In genomic region chr10:111819755-111820451, GRCm38 (mm10) we compare ENCODE assay signal across 21 mouse cellular contexts.
"Had no signal": no experiment of that assay in that cellular context is flagged by ENCODE, and none has a peak within 500 bp of the region (broad histone marks: within the 10 kb centered on the region; RNA-seq: fewer than 3 reads in every experiment).

No protein-coding gene starts in this region.

- H3K9ac ChIP-seq: limb, embryonic 12.5 days; limb, embryonic 15.5 days; liver, embryonic 14.5 days; midbrain, embryonic 12.5 days; midbrain, embryonic 15.5 days; neural tube, embryonic 12.5 days; neural tube, embryonic 15.5 days; stomach, embryonic 15.5 days had no signal

- H3K27me3 ChIP-seq: limb, embryonic 12.5 days; limb, embryonic 15.5 days; midbrain, embryonic 12.5 days; midbrain, embryonic 15.5 days; neural tube, embryonic 12.5 days; neural tube, embryonic 15.5 days; stomach, embryonic 15.5 days had no signal

- H3K4me3 ChIP-seq: limb, embryonic 12.5 days; limb, embryonic 15.5 days; midbrain, embryonic 12.5 days; midbrain, embryonic 15.5 days; neural tube, embryonic 12.5 days; neural tube, embryonic 15.5 days; stomach, embryonic 15.5 days had no signal

- H3K4me2 ChIP-seq: limb, embryonic 12.5 days; limb, embryonic 15.5 days; midbrain, embryonic 12.5 days; midbrain, embryonic 15.5 days; neural tube, embryonic 12.5 days; neural tube, embryonic 15.5 days; stomach, embryonic 15.5 days had no signal

- ATAC-seq: midbrain, embryonic 15.5 days had no signal

- H3K27ac ChIP-seq: limb, embryonic 12.5 days; limb, embryonic 15.5 days; liver, embryonic 14.5 days; macrophage; midbrain, embryonic 12.5 days; midbrain, embryonic 15.5 days; neural tube, embryonic 12.5 days; neural tube, embryonic 15.5 days; stomach, embryonic 15.5 days had no signal

- H3K9me3 ChIP-seq: limb, embryonic 12.5 days; limb, embryonic 15.5 days; midbrain, embryonic 12.5 days; midbrain, embryonic 15.5 days; neural tube, embryonic 12.5 days; neural tube, embryonic 15.5 days; stomach, embryonic 15.5 days had no signal

- H3K4me1 ChIP-seq: limb, embryonic 15.5 days; midbrain, embryonic 15.5 days; neural tube, embryonic 12.5 days; neural tube, embryonic 15.5 days; stomach, embryonic 15.5 days had no signal

- DNase-seq: kidney, adult 9 months; kidney, postnatal 14 days; kidney, postnatal 4 days; left cerebral cortex, postnatal 4 days; lung, adult 2 months; right cerebral cortex, adult 18-20 months; right cerebral cortex, postnatal 14 days; right cerebral cortex, postnatal 4 days; spleen, adult 18-20 months; thymus, adult 2 months; thymus, postnatal 14 days; thymus, postnatal 4 days had no signal

- H3K36me3 ChIP-seq: limb, embryonic 12.5 days; limb, embryonic 15.5 days; midbrain, embryonic 12.5 days; midbrain, embryonic 15.5 days; neural tube, embryonic 12.5 days; neural tube, embryonic 15.5 days; stomach, embryonic 15.5 days had no signal
